Mouse (Mus musculus): ENCODE data around the gene Gpc6.

Gpc6 gene

GRCm38 (mm10) chr14:117061527-117061926, 136.4 kb downstream of the Gpc6 start:
- no peak for DNase-seq (ENCODE audit: low spot score in 2 of 2)

- DNase-seq (ENCODE audit: low spot score in 2 of 2): no peak
These were observed 143.1 kb downstream of the Gpc6 start for GRCm38 (mm10) chr14:117068179-117068578.

GRCm38 (mm10) chr14:117070470-117071085, 145.5 kb downstream of the Gpc6 start:
- DNase-seq (ENCODE audit: low spot score in 2 of 2): no peak

GRCm38 (mm10) chr14:117093586-117093985, 168.5 kb downstream of the Gpc6 start:
- no peak for DNase-seq (ENCODE audit: low spot score in 2 of 2)

GRCm38 (mm10) chr14:117106900-117107299, 181.8 kb downstream of the Gpc6 start:
- DNase-seq (ENCODE audit: low spot score in 2 of 2): no peak

- no peak for DNase-seq (ENCODE audit: low spot score in 2 of 2)
These were observed 188.0 kb downstream of the Gpc6 start for GRCm38 (mm10) chr14:117113153-117113552.

GRCm38 (mm10) chr14:117122036-117122435, 196.9 kb downstream of the Gpc6 start:
- DNase-seq (ENCODE audit: low spot score in 2 of 2): no peak

- DNase-seq (ENCODE audit: low spot score in 2 of 2): no peak
These were observed 205.2 kb downstream of the Gpc6 start for GRCm38 (mm10) chr14:117130334-117130733.

DNA sequence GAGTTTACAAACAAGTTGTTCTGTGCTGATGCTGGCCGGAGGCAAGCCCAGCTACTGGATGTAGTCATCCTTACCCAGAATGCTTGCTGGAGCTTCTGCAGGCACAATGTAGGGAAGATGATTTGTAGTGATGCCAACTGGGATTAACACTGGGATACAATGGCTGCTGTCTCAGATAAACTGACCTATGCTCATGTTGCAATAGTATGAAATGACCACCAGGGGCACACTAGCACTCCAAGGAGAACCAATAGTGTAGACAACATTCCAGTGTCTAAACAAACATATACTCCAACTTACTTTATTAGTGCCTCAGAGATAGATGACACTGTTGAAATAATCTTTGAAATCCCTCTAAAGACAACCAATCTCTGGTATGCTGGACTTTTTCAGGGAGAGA, 206.2 kb downstream of the Gpc6 start:
- DNase-seq (ENCODE audit: low spot score in 2 of 2): no peak

DNA sequence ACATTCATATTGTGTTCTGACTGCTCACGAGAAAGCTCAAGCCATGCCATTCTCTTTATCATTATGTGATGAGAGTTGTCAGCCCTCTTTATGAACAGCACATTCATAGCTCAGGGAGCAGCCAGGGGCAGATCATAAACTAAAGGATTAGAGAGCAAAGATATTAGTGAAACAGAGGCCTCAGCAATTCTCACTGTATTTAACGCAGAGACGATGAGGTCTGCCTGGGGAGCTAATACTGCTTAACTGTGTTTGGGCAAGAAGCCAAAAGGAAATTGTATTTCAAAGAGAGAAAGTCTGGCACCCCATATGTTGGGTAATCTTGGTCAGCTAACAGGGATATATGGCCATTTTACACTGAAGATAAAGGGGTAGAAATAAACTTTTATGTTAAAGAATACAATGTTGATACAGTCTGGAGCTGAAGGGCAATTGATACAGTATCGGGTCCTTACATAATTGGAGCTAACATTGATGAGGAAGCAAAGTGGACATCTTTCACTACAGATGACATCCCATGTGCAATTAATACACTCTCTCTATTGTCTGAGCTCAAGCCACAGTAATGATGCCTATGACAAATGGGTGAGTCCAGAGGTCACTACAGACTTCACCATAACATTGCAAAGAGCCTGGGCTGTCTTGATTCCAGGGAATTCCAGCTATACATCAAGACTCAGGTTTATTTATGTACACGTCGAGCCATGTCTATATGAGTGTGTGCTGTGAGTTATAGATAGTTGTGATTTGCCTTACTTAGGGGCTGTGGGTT, 216.1 kb downstream of the Gpc6 start:
- no peak for DNase-seq (ENCODE audit: low spot score in 2 of 2)

GRCm38 (mm10) chr14:117146089-117146488, 221.0 kb downstream of the Gpc6 start:
- DNase-seq (ENCODE audit: low spot score in 2 of 2): no peak

DNA sequence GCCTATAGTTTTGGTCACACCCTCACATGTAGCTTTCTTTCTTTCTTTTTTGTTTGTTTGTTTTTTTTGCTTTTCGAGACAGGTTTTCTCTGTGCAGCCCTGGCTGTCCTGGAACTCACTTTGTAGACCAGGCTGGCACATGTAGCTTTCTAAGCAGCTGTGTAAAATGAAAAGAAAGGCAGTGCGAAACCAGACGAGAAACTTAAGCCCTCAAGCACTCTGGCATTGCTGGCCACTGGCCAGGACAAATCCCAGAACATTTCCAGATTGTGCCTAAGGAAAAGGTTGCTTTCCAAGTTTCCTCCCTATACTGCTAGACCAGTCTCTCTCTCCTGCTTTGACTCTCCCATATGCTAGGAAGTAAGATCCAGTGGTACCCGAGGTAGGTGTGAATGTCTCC, 221.6 kb downstream of the Gpc6 start:
- no peak for DNase-seq (ENCODE audit: low spot score in 2 of 2)

DNA sequence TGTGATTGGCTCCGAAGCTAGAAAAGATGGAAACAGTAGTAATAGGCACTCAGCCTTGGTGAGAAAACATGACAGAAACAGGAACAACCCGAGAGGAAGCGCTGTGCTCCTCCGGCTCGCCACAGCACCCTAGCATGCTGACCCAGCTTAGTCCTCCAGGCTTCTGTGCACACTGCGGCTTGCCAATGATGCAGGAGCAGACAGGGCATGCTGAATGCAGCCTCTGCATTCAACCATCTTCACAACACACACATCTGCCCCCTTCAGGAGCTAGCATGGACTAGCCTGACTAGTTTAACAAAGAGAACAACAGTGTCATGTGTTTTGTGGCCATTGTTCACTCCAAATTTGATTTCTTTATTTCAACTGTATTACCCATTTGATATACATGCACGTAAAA, 226.5 kb downstream of the Gpc6 start:
- DNase-seq (ENCODE audit: low spot score in 2 of 2): no peak

- DNase-seq (ENCODE audit: low spot score in 2 of 2): no peak
These were observed 230.9 kb downstream of the Gpc6 start for GRCm38 (mm10) chr14:117155884-117156465.

DNA sequence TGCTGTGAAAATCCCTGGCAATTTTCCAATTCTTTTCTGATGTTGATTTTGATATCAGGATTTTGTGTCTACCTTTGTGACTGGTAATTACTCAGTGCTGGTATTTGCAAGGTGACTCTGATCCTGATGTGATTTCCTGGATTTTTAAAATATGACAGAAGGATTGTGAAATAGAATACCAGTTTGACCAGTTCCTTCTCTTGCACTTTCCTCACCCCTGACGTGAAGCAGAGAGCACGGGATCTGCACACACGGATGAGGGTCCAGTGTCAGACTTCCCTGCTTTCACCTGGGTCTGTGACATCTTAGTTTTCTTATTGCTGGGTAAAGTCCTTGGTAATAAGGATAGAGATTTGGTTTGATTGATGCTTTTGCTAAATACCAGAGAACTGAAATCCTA, 232.3 kb downstream of the Gpc6 start:
- no peak for DNase-seq (ENCODE audit: low spot score in 2 of 2)

DNA sequence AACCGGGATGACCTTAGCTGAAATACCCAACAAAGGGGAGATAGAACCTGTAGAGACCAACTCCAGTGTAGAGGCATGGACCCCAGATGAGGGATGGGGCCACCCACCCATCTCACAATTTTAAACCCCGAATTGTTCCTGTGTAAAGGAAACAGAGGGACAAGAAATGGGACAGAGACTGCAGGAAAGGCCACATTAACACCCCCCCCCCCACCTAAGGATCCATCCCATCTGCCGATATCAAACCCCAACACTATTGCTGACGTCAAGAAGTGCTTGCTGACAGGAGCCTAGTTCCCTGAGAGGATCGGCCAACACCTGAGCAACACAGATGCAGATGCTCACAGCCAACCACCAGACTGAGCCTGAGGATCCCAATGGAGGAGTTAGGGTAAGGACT, 241.2 kb downstream of the Gpc6 start:
- DNase-seq (ENCODE audit: low spot score in 2 of 2): no peak

DNA sequence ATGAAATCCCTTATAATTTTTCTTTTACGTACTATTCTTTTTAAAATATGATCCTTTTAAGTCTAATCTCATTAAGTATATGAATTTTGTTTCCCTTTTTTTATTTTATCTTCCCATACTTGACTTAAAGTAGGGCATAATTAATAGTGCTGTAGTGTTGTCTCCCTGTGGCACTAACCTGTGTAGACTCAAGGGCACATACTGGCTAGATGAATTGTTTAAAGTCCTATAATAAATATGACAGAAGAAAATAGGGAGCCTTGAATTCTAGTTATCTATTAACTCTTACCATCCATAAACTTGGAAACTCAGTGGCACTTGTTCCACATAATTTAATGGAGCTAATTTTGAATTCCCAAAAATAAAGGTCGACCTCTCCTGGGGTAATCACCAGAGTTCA, 268.2 kb downstream of the Gpc6 start:
- DNase-seq (ENCODE audit: low spot score in 2 of 2): no peak

- no peak for DNase-seq (ENCODE audit: low spot score in 2 of 2)
These were observed 276.9 kb downstream of the Gpc6 start for GRCm38 (mm10) chr14:117202012-117202411.

- DNase-seq (ENCODE audit: low spot score in 2 of 2): no peak
These were observed 278.8 kb downstream of the Gpc6 start for GRCm38 (mm10) chr14:117203960-117204359.

DNA sequence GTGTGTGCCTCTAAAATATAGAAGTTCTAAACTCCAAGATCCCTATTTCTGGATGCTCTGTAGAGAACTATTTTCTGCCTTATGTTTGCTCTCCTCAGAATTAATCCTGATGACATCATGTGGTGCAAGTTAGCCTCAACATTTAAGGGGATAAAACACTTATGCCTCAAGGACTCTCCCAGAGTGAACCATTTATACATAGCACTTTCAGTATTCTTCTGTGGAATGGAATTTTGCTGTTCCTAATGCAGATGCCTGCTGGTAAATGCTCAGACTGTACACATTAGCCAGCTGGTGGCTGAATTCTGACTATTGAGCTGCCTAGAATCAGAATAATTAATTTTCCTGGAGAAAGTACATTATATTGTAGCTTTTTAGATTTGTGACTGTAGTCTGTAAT, 289.3 kb downstream of the Gpc6 start:
- DNase-seq (ENCODE audit: low spot score in 2 of 2): no peak

GRCm38 (mm10) chr14:117226920-117227319, 301.8 kb downstream of the Gpc6 start:
- DNase-seq (ENCODE audit: low spot score in 2 of 2): no peak

- DNase-seq (ENCODE audit: low spot score in 2 of 2): no peak
These were observed 305.4 kb downstream of the Gpc6 start for GRCm38 (mm10) chr14:117230476-117230875.

DNA sequence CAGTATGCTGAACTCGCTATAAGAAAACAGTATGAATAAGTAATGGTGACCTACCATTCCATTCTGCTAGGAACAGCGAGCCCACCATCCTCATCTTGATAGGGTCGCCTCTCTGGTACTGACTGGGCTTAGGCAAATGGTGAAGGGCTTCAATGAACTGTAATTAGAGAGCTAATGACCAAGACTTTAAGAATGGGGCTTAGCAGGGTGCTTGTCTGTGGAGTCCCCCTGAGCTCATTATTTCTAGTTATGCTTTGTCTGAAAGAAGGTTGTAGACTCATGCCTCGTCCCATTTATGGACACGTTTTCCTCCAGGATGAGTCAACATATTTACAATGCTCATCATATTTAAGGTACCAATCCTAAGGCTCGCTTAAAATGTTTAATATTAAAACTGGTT, 313.1 kb downstream of the Gpc6 start:
- DNase-seq (ENCODE audit: low spot score in 2 of 2): no peak
